Mouse (Mus musculus) thymus, adult 18-20 months (tissue): Measurements from ENCODE around the gene Skint3.
"Not testable (repeated sequence)": the region's sequence is repeated elsewhere in the genome, so short reads cannot be mapped to it uniquely, and the experiment has no call there.

ENCODE experiments used
- DNase-seq, 2 experiments: peaks; one replicate each; pipeline ENCODE4 v3.0.0; 2022; ENCODE audit warnings: mixed read lengths in 2 of 2

The Skint3 gene

DNA sequence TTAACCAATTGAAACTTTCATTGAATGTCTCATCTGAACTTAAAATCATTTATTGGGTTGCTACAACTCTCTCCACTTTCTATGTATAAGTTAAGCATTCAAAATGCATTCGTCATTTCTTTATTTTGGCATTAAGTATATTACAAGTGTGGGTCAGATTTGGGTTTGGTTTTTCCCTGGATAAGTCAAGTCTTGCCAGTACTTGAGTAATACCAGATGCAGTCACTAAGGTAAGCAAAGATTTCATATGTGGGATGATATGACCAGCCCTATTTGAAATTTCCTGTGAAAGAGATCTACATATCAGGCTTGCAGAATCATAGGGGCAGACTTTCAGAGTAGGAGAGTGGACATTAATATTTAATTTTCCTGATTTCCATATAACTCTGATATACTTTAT lies at the start of gene Skint3:
Gene Skint3 (plus strand): TSS at position 301 of the 400 bp plus-strand sequence.
- DNase-seq: no peak

DNA sequence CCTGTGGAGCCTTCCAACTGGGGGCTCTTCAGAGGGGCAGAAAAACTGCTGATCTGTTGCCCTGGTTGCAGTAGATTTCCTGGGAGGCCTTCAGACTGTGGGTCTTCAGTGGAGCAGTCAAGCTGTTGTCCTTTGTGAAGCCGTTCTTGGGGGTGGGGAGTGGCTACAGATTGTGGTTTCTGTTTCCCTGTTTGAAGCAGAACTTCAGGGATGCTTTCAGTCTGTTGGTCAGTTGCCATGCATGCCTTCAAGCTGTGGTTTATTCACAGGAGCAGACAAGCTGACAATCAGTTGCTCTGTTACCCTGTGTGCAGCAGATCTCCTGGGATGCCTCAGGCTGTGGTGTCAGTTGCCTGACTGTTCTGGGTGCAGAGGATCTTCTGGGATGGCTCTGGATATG lies 11.4 kb downstream of the Skint3 start:
- DNase-seq: no peak

DNA sequence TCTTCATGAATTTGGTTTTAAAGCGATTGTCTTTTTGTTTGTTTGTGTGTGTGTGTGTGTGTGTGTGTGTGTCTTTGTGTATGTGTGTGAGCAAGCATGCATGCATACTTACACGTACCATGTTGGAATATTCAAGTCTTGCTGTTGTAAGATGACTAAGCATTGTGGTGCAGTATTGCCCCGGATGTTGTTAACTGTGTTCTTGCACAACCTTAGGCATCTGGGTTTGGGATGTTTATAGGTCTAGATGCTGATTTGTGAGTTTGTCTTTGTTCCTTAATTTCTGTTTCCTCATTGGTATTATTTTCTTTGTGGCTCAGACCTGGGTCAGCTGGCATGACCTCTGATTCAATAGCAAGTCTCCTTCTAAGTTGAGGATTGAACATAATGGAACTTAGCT lies 11.9 kb downstream of the Skint3 start:
- no peak for DNase-seq

- no peak for DNase-seq
These were observed 24.0 kb downstream of the Skint3 start for GRCm38 (mm10) chr4:112256022-112256421.

DNA sequence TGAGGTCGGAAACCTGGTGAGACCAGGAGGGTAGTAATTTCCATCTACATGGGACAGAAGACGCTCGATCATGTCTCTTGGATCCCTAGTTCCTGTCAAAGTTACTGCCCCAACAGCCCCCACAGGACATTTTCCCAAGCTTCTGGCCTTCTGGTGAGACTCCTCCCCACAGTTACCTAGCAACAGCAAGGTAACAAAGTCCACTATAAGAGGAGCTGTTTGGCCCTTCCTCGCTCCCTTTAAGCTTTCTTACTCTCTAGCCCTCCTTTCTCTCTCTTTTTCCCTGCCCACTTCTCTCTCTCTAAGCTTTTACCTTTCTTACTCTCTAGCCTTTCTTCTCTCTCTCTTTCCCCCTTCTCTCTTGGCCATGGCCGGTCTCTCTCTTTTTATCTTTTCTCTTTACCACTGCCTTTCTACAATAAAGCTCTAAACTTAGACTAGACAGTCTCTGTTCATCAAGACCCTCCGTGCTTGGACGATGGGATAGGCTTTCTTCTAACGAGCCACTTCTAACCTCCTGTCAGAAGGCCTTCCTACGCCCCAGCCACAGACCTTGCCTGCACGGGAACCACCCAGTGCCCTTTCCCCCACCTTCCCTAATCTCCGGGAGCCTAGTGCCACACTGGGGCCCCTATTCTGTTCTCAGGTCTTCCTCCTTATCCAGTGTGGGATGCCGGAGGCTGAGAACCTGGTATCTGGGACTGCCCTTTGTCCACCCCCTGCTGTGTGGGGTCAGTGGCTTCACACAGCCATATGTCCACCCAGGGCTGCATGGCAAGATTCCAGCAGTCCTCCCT lies 55.3 kb downstream of the Skint3 start:
- no peak for DNase-seq

- no peak for DNase-seq
These were observed 56.4 kb downstream of the Skint3 start for GRCm38 (mm10) chr4:112288396-112288795.

- DNase-seq: no peak
These were observed 70.3 kb downstream of the Skint3 start for GRCm38 (mm10) chr4:112302305-112302704.

DNA sequence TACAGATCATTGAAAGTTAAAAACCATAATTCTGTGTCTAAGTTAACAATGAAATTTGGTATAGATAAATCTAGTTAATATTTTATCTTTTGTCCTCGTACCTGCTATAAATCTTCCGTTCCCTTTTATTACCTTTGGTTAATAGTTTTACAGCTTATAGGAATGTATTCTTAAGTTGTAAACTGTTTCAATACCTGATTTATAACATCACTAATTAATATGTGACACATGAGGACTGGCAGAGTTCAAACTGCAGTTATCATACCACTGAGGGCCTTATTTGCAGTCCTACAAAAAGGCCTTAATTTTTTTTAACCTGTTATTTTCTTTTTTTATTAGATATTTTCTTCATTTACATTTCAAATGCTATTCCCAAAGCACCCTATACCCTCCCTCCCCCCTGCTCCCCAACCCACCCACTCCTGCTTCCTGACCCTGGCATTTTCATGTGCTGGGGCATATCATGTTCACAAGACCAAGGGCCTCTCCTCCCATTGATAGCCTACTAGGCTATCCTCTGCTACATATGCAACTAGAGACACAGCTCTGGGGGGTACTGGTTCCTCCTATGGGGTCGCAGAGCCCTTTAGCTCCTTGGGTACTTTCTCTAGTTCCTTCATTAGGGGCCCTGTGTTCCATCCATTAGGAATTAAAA lies 70.9 kb downstream of the Skint3 start:
- no peak for DNase-seq

DNA sequence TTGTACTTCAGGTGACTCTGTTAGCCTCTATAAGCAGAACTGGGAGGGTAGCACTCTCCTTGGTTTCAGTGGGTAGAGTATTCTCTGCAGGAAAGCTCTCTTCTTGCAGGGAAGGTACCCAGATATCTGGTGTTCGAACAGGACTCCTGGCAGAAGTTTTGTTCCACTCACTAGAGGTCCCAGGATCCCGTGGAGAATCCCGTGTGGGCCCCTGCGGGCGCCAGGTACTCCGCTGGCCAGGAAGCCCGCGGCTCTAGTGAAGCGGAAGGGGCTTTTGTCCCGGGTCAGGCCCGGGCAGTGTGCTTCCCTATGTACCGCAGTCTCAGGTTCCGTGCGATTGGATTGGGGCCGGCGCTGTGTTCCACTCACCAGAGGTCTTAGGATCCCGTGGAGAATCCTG lies 117.1 kb downstream of the Skint3 start:
- DNase-seq: not testable (repeated sequence)
